Mouse (Mus musculus) forebrain, embryonic 11.5 days (tissue): ENCODE measurements around the gene Prkar1a. TPM values are rescaled to one million over a fixed set of nuclear protein-coding genes. Genes with fewer than 3 reads are reported as not detected.

Source experiments
- ATAC-seq: fragments of 200-750 bp; cut with Nextera tagmentation; replicated peaks from 2 replicates; pipeline ENCODE4 v1.8.0; 2017; ENCODE audit warnings: moderate TSS enrichment; ENCODE audit not compliant: low FRiP score
- DNase-seq: peaks from one replicate; pipeline ENCODE4 v3.0.0-alpha.2; 2017; ENCODE audit warnings: low spot score
- H3K27ac ChIP-seq: fragments of 300-500 bp; sonication (generic); 2 replicates; pipeline ENCODE4 v1.5.1; 2014; ENCODE audit warnings: low read depth, low read length
- H3K27me3 ChIP-seq: fragments of 300-500 bp; sonication (generic); 2 replicates; pipeline ENCODE4 v1.6.1; 2014; ENCODE audit warnings: mild to moderate bottlenecking, low read length, mixed read lengths; ENCODE audit not compliant: control insufficient read depth, insufficient read depth
- H3K36me3 ChIP-seq: fragments of 300-500 bp; sonication (generic); 2 replicates; pipeline ENCODE4 v1.6.1; 2014; ENCODE audit warnings: mild to moderate bottlenecking, low read length, moderate library complexity, mixed read lengths; ENCODE audit not compliant: control insufficient read depth, insufficient read depth
- H3K4me1 ChIP-seq: fragments of 300-500 bp; sonication (generic); replicated peaks from 2 replicates; pipeline ENCODE4 v1.6.1; 2014; ENCODE audit warnings: low read length, mixed read lengths; ENCODE audit not compliant: control insufficient read depth, insufficient read depth
- H3K4me2 ChIP-seq: fragments of 300-500 bp; sonication (generic); 2 replicates; pipeline ENCODE4 v1.6.1; 2014; ENCODE audit warnings: low read depth, mild to moderate bottlenecking, low read length, moderate library complexity, mixed read lengths; ENCODE audit not compliant: severe bottlenecking
- H3K4me3 ChIP-seq: fragments of 300-500 bp; sonication (generic); 2 replicates; pipeline ENCODE4 v1.5.1; 2014; ENCODE audit warnings: low read depth, low read length
- H3K9ac ChIP-seq: fragments of 300-500 bp; sonication (generic); 2 replicates; pipeline ENCODE4 v1.6.1; 2014; ENCODE audit warnings: low read length
- H3K9me3 ChIP-seq: fragments of 300-500 bp; sonication (generic); 2 replicates; pipeline ENCODE4 v1.6.1; 2016; ENCODE audit warnings: low read length, mixed read lengths; ENCODE audit not compliant: control insufficient read depth
- WGBS: fragments of 180-500 bp; shearing (Covaris S2); extraction: QIAGEN DNeasy Blood & Tissue Kit; methylation state at CpG from one replicate; pipeline ENCODE4 v1.1.7; 2014; 5-methylcytosine and 5-hydroxymethylcytosine counted together
- polyA plus RNA-seq: library from polyadenylated mRNA; unstranded; fragments of >200 nt; fragmentation: Nextera tagmentation; extraction: Ambion mirVana; gene quantifications from 2 replicates; pipeline ENCODE4 v1.2.1, GENCODE M21; 2014

The Prkar1a gene
- polyA plus RNA-seq, 1 experiment from 2014 or later = 367 TPM

DNA sequence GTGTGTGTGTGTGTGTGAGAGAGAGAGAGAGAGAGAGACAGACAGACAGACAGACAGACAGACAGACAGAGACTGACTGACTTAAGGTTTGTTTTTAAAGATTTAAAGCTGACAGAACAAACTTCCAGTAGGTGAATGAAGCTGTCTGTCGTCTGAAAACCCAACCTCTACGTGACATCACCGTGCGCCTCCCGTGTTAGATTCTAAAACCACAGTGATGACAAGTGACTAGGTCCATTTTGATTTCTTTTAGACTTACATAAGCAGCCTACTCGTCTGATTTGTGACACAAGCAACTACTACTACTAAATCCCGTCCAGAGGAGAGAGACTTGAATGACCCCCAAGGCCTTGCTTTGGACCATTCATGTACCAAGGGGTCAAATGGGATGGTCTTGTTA is 24.5 kb downstream of the Prkar1a start:
- WGBS = 87% methylated on average over 7 of the region's 7 CpGs
- H3K4me2 ChIP-seq = no peak overlapping the region

DNA sequence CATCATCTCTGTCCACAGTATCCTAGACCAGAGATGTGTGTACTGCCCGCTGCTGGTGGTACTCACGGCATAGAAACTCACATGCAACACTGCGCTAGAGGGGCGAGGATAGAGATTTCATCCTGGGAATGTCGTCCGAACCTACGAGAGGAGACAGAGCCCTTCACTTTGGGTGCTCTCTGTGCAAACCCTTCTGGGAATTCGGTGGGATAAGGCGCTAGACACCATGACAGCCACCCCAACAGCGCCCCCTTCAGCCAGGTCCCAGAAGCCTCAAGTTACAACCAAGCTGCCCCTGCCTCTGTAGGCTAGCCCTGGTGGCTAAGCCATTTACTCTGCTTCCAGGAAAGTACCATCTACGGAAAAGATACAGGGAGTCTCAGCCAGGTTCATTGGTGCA is 25.3 kb downstream of the Prkar1a start:
- WGBS = 84% methylated on average over 11 of the region's 11 CpGs
- Histone ChIP-seq H3K4me3 (no peak overlapping the region), H3K4me2 (no peak overlapping the region), H3K9me3 (no peaks in the 10 kb centered on the region), H3K9ac (no peak overlapping the region), H3K27me3 (no peaks in the 10 kb centered on the region), H3K4me1 (no peaks in the 10 kb centered on the region), H3K36me3 (no peaks in the 10 kb centered on the region; the same call in 1 of the 2 replicates), H3K27ac (no peak overlapping the region)
- ATAC-seq (no peak), DNase-seq (no peak)

More for the DNA sequence above, 24.5 kb downstream of the Prkar1a start:
- no peaks in the 10 kb centered on the region for H3K27me3 ChIP-seq
- DNase-seq (no peak), ATAC-seq (no peak)
- H3K27ac ChIP-seq = no peak overlapping the region
- no peaks in the 10 kb centered on the region for H3K9me3 ChIP-seq
- H3K4me1 ChIP-seq = no peaks in the 10 kb centered on the region
- H3K9ac ChIP-seq = no peak overlapping the region
- no peaks in the 10 kb centered on the region; the same call in 1 of the 2 replicates for H3K36me3 ChIP-seq
- no peak overlapping the region for H3K4me3 ChIP-seq

DNA sequence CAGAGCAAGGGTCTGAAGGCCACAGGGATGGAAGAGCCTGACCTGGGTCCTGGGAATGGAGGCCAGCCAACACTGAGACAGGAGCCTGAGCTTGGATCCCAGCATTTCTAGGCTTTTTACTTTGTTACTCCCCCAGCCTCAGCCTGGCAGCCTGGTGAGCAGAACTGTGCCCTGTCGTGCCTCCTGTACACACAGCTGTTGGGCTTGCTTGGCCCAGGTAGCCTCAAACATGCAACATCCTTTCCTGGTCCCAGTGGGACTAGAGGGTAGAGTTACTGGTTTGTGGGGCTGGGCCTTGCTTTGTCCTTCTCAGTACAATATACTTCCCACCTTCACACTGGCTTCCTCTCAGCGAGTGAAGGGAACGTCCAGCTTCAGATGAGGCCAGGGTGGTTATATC is 26.0 kb downstream of the Prkar1a start:
- Histone ChIP-seq H3K9me3 (no peaks in the 10 kb centered on the region), H3K36me3 (no peaks in the 10 kb centered on the region), H3K4me3 (no peak overlapping the region), H3K9ac (no peak overlapping the region), H3K4me1 (no peaks in the 10 kb centered on the region), H3K27me3 (no peaks in the 10 kb centered on the region), H3K27ac (no peak overlapping the region), H3K4me2 (no peak overlapping the region)
- ATAC-seq (no peak), DNase-seq (no peak)
- WGBS = 84% methylated on average over 3 of the region's 3 CpGs

DNA sequence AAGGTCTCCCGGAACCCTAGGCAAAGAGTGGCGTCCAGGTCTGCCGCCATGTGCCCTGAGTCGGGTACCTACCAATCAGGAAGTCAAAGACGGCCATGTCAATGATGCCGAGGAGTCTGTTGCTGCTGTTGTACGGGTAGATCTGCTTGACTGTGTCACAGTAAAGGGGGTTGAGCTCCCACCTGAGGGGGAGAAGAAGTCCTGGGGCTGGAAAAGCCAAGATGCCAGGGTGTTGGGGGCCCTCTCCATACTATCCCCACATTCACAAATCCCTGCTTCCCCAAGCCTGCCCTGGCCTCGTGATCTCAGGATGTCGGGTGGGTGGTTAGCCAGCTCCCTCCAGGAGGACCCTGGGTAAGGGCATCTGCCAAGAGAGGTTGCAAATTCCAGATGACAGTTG is 26.6 kb downstream of the Prkar1a start:
- no peak overlapping the region for H3K4me2 ChIP-seq
- no peak overlapping the region for H3K4me3 ChIP-seq
- H3K4me1 ChIP-seq = no peaks in the 10 kb centered on the region
- WGBS = 87% methylated on average over 9 of the region's 9 CpGs
- ATAC-seq = no peak
- no peaks in the 10 kb centered on the region for H3K36me3 ChIP-seq
- H3K9ac ChIP-seq = no peak overlapping the region
- DNase-seq = no peak
- H3K27ac ChIP-seq = no peak overlapping the region
- no peaks in the 10 kb centered on the region for H3K9me3 ChIP-seq
- no peaks in the 10 kb centered on the region for H3K27me3 ChIP-seq

DNA sequence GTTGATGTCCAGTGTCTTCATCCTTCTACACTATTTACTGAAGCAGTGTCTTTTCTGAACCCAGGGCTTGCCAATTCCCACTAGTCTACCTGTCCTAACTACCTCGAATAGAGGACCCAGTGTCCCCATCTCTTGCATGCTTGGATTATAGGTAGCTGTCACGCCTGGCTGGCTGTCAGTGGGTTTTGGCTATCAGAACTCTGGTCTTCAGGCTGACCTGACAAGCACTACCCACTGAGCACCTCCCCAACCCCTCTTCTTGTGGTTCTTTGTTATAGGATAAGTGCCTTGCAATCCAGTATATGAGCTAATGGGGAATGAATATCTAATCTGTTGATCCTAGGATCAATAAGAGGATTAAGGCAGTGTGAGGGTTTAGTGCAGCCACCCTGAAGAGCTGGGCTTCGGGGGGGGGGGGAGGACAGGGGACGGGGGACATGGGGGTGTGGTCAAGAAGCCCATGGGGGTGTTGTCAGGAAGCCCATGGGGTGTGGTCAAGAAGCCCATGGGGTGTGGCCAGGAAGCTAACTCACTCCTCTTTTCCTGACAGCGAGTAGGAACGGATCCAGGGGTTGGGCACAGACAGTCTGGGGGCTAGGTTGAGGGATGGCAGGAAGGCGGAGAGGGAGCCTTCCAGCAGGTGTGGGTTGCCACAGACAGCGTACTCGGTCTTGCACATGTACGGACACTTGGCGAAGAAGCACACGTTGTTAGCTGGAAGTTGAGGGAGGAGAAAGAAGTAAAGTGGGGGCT is 27.6 kb downstream of the Prkar1a start:
- no peak for DNase-seq
- Histone ChIP-seq H3K4me2 (no peak overlapping the region), H3K9me3 (no peaks in the 10 kb centered on the region), H3K4me1 (no peaks in the 10 kb centered on the region), H3K36me3 (no peaks in the 10 kb centered on the region), H3K9ac (no peak overlapping the region), H3K27ac (no peak overlapping the region), H3K27me3 (no peaks in the 10 kb centered on the region), H3K4me3 (no peak overlapping the region)
- ATAC-seq = no peak; the same call in 1 of the 2 replicates
- WGBS = 53% methylated on average over 12 of the region's 12 CpGs

DNA sequence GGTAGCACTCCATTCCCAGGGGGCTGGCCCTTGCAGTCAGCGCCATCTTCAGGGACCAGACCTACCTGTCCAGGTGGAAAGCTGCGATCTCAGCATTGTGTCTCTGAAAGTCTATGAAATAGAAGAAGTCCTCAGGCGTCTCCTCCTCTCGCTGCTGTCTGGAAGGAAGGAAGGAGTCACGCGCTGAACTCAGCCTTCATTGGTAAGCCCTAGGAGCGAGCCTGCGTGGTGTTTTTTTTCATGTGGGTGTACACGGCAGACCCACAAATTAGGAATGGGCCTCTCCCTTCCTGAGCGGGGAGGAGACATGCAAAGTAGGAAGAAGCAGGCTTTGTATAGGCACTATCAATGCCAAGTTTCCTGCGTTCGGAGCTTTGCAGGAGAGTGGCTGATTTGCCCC is 29.1 kb downstream of the Prkar1a start:
- ATAC-seq (no peak), DNase-seq (no peak)
- Histone ChIP-seq H3K9me3 (no peaks in the 10 kb centered on the region), H3K4me2 (no peak overlapping the region), H3K27me3 (no peaks in the 10 kb centered on the region), H3K9ac (no peak overlapping the region), H3K36me3 (no peaks in the 10 kb centered on the region), H3K27ac (no peak overlapping the region), H3K4me3 (no peak overlapping the region), H3K4me1 (no peaks in the 10 kb centered on the region)
- 83% methylated on average over 12 of the region's 12 CpGs for WGBS

DNA sequence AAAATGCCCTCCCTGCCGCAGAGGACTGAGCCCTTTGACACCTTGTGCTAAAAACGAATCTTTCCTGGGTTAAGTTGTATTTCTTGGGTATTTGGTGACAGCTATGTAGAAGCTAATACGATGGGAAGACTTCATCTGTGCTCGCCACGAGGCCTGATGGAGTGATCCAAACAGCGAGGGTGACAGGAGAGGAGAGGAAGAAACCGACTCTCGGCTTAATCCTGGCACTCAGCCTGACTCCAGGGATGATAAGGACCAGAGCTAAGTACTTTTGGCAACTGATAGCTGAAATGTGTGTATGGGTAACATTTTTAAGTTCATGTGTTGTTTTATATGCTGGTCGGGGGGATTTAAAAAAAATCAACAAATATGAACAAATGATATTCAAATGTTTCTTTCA is 31.7 kb downstream of the Prkar1a start:
- Histone ChIP-seq H3K36me3 (no peaks in the 10 kb centered on the region), H3K27me3 (no peaks in the 10 kb centered on the region), H3K27ac (no peak overlapping the region), H3K9ac (no peak overlapping the region), H3K4me2 (no peak overlapping the region), H3K4me1 (no peaks in the 10 kb centered on the region), H3K9me3 (no peaks in the 10 kb centered on the region), H3K4me3 (no peak overlapping the region)
- 84% methylated on average over 9 of the region's 9 CpGs for WGBS
- ATAC-seq (no peak), DNase-seq (no peak)

DNA sequence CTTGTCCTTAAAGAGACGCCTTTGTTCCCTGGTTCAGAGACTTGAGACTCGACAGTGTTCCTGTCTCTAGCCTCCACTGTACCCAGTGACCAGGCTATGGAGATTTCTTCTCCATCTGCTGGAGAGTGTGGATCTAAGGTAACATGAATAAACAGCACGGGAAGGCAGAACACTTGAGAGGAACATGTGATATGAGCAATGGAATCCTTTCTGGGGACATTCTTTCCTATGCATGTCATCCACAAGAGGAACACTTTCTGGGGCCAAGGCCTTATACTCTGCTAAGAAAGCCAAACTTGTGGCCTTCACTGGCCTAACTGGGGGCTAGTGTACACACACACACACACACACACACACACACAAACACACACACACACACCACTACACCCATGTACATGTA is 32.4 kb downstream of the Prkar1a start:
- WGBS = 81% methylated on average over 3 of the region's 3 CpGs
- Histone ChIP-seq H3K9ac (no peak overlapping the region), H3K36me3 (no peaks in the 10 kb centered on the region), H3K4me1 (no peaks in the 10 kb centered on the region), H3K27ac (no peak overlapping the region), H3K4me2 (no peak overlapping the region), H3K4me3 (no peak overlapping the region), H3K27me3 (no peaks in the 10 kb centered on the region), H3K9me3 (no peaks in the 10 kb centered on the region)
- no peak for ATAC-seq
- DNase-seq = no peak

DNA sequence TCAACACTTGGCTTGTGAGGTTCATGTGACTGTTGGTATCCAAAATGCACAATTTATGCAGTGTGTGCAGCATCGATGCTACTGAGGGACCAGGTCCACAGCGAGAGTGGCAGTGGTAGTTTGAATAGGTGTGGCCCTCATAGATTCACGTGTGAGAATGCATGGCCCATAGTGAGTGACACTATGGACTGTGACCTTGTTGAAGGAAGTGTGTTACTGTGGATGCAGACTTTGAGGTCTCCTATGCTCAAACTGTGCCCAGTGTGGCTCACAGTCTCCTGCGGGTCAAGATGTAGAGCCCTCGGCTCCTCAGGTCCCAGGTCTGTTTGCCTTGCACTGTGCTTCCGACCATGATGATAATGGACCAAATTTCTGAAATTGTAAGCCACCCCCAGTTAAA is 33.0 kb downstream of the Prkar1a start:
- no peak overlapping the region for H3K4me3 ChIP-seq
- WGBS = 96% methylated on average over 6 of the region's 6 CpGs
- H3K36me3 ChIP-seq = no peaks in the 10 kb centered on the region
- no peak for ATAC-seq
- no peak overlapping the region for H3K4me2 ChIP-seq
- no peak overlapping the region for H3K9ac ChIP-seq
- no peak for DNase-seq
- H3K27ac ChIP-seq = no peak overlapping the region
- H3K27me3 ChIP-seq = no peaks in the 10 kb centered on the region
- no peaks in the 10 kb centered on the region for H3K9me3 ChIP-seq
- H3K4me1 ChIP-seq = no peaks in the 10 kb centered on the region
